Mouse (Mus musculus): ENCODE measurements around the gene Olfr801.

Olfr801 gene

DNA sequence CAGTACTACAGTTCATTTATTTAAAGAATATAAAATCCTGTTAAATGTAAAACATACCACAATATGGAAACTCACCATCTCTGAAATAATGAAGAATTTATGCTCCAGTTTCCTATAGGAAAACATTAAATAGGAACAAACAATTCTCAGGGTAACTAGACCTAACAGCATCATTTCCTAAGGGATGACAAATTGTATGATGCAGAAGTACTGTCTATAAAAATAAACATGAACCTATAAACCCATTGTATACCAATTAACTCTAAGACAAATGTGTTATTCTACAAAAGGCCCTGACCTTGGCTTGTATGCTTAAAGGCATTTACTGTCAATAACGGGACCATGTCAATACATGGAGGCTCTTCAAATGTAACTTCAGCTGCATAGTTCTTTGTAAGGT is at the start of gene Olfr801:
Olfr801 (minus strand) TSS at position 101 of the 400 bp plus-strand sequence.
- DNase-seq (ENCODE audit: low read depth, low spot score), result no peak

DNA sequence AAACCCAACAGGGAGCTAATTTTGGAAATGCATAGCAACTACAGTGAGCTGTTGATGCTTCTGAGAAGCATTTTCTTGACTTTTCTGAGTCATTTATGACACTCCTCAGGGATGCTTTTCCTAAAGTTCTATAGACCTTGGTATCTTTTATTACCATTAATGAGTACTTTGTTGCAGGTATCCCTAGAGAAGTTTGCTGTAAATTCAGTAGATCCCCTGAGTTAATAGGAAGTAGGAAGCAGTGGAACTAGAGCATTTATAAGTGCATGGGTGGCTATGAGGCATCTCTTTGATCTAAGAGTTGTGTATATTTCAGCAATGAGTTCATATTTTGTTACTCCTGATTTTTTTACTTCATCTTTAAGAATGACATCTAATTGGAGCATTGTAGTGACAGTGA is 29.2 kb upstream of the Olfr801 start, which contains the start of gene Olfr804:
Olfr804 (plus strand) TSS at position 301 of the 400 bp plus-strand sequence.
- DNase-seq (ENCODE audit: low read depth, low spot score), result no peak

- DNase-seq (ENCODE audit: low read depth, low spot score), result no peak
Measured at GRCm38 (mm10) chr10:129694186-129694585, 20.5 kb upstream of the Olfr801 start, which contains the start of gene Olfr803. Gene Olfr803, minus strand, starts transcription at chr10:129694286.

GRCm38 (mm10) chr10:129688069-129688468 is 14.4 kb upstream of the Olfr801 start, which contains the start of gene Olfr802:
Gene Olfr802, minus strand, starts transcription at chr10:129688169.
- no peak for DNase-seq (ENCODE audit: low read depth, low spot score)

GRCm38 (mm10) chr10:129657394-129657793 is 16.3 kb downstream of the Olfr801 start, which contains the start of gene Olfr800:
Gene Olfr800, plus strand, starts transcription at chr10:129657694.
- DNase-seq (ENCODE audit: low read depth, low spot score), result no peak

- DNase-seq (ENCODE audit: low read depth, low spot score), result no peak
Measured at GRCm38 (mm10) chr10:129651763-129652162, 21.9 kb downstream of the Olfr801 start.

- DNase-seq (ENCODE audit: low read depth, low spot score), result no peak
Measured at GRCm38 (mm10) chr10:129637184-129637583, 36.5 kb downstream of the Olfr801 start, which contains the start of gene Olfr799. Gene Olfr799, plus strand, starts transcription at chr10:129637484.

DNA sequence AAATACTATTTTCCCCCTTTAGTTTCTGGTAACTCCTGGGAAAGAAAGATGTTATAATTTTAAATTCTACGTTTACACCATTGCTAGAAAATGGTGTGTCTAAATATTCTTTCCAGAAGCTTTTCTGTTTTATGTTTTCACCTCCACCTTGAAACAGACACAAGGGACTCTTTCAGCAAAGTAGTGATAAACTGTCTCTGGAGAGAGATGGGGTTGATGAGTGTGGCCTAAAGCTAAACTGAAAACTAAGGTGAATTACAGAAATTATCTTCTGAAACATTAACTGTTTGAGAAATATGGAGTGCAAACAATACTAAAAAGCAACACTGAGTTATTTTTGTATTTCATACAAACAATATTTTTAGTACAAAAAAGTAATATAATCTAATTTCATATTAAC is 45.8 kb downstream of the Olfr801 start, which contains the start of gene Olfr798:
Olfr798 (minus strand) TSS at position 101 of the 400 bp plus-strand sequence.
- no peak for DNase-seq (ENCODE audit: low read depth, low spot score)

DNA sequence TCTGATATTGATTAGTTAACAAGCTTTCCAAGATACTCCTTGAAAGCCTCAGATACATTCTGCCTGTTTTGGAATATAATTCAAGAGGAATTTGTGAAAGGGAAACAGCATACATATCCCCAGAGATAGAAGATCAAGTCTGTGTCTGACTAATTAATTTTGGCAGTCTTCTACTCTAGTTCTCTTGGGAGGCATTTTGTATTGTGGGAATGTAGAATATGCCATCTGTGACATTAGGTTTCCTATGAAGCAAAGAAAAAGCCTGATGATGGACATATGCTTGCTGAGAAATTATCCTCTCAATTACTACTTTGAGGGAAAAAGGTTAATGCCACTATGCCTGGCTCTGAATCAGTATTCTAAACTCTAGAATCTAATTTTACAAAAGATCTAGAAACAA is 50.4 kb downstream of the Olfr801 start:
- DNase-seq (ENCODE audit: low read depth, low spot score), result no peak

DNA sequence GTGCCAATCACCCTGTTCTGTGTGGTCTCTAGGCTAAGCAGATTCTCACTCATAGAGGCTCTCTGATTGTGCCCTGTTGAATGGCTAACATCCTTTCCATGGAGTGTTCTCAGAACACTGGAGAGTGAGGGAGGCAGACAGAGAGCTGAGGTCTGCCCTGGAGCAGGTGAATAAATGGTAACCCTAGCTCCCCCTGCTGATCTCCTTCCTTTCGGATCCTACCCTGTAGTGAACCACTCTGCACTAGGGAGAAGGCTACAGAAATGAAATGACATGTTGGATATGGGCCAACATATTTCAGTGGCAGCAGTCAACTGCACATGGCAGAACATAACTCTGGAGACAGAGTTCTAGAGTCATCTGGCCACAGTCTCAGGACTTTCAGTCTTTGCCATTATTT is 51.9 kb downstream of the Olfr801 start:
- no peak for DNase-seq (ENCODE audit: low read depth, low spot score)

All from c-Kit-negative CD71-positive TER-119-positive erythroid progenitor cells, embryonic 14.5 days (primary cell).